Mouse (Mus musculus) olfactory bulb, adult 2 months (tissue): Measurements from ENCODE around the gene Gm45521.

Experiments used
- CTCF ChIP-seq: fragments of 200-500 bp; IDR thresholded peaks from 2 replicates; pipeline ENCODE4 v1.5.1; 2012; ENCODE audit warnings: low read depth, mild to moderate bottlenecking, low read length, moderate library complexity; ENCODE audit not compliant: insufficient read depth
- POLR2A ChIP-seq: fragments of 200-500 bp; IDR thresholded peaks from 2 replicates; pipeline ENCODE4 v1.6.1; 2012; ENCODE audit warnings: mild to moderate bottlenecking, low read depth, low read length, moderate library complexity; ENCODE audit not compliant: insufficient read depth

- no peak for TF ChIP-seq CTCF
- TF ChIP-seq POLR2A: no peak
Observed at GRCm38 (mm10) chr14:7963160-7963559, 6.1 kb downstream of the Gm45521 start.
